Mouse (Mus musculus) thymus, postnatal 4 days (tissue): ENCODE results near the gene Ighmbp2.
A peak's percentile ranks its signal among the peaks of the same experiment; 100 is the strongest.

Experiments
- DNase-seq: peaks from one replicate; pipeline ENCODE4 v3.0.0; 2021

Ighmbp2 gene

DNA sequence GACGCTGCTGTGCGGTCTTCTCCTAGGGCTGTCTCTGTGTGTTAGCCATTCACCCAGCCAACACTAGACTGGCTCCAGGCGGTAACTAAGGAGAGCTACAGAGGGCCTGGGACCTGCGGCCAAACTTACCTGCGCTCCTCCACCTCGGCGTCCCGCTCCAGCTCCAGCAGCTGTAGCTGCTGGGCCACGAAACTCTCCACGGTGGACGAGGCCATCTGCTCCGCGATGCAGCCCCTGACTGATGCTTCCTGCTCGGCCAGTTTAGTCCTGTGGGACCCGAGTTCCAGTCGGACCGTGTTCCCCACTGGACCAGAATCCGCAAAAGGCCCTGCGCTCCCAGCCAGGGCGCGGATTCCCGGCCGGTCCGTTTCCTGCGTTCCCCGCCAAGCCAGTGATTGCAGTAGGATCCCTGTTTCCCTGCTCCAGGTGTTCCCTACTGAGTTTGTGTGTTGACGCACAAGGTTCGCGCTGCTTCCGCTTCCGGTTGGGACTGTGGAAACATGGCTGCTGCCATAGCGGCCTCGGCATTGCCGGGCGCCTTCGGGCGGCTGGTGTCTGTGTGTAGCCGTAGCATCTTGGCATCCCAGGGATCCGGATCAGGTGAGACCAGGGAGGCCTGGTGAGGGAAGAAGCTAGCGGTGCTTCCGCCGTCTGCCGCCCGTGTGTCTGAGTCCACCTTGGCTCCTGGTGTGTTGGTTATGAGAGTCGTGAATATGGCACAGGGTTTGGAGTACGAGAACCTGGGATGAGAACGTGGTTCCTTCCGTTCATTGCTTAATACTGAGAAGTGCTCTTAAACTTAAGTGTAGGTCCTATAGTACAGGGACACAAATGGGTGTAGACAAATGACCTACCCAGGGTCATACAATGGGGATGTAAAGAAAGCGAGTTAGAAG lies at the start of gene Ighmbp2, which contains the start of gene Mrpl21:
Gene Ighmbp2 (minus strand): TSS at position 446 of the 896 bp plus-strand sequence.
Gene Mrpl21 (plus strand): TSS at position 330 of the 896 bp plus-strand sequence.
- peak; percentile 87 for DNase-seq

DNA sequence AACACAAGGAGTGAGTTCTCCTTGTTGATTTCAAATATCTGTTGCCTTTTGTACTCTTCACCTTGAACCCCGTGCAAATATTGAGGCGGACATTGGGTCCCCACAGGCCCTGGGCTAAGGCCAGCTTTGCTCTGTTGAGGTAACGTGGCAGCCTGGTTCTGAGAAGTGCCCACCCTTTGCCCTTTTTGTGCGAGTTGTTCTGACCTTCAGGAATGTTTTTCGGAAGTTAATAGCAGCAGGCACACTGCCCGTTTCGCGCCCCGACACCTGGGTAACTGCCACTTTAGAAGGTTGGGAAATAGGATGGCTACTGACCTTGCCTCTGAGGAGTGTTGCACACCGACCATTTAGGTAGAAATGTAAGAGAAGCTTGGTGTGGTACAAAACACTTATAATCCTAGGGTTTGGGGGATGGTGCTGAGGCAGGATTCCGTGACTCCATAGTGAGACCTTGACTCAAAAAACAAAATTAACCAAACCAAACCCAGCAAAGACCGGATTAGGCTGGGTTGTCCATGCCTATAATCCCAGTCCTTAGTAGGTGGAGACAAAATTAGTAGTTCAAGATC lies 43.7 kb upstream of the Ighmbp2 start:
- DNase-seq, result no peak

DNA sequence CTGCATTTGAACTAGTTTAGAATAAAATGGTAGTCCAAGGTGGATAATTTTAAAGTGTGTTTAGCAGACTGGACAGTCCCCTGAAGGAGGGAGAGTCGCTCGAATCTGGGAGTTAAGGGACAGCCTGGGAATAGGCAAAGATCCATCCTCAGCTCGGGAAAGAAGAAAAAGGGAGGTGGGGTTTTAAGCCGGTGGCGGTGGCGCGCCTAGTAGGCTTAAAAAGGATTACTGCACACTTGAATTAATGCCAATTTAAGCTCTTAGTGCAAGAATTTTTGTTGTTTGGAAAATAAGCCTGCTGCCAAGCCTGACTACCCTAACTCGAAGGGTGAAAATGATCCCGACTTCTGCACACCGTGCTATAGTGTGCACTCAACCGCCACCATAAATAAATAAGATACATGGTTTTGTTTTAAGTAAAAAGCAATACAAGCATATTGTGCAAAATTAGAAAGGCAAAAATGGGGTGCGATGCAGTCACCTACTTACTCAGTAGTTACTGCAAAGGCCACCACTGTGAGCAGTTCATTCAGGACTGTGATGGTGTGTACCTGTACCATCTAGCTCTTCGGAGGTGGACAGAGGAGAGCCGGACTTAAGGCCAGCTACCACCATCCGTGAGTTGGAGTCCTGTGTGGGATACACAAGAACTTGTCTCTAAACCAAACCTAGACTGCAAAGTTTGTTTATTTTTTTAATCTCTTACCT lies 43.1 kb upstream of the Ighmbp2 start:
- DNase-seq, result no peak

DNA sequence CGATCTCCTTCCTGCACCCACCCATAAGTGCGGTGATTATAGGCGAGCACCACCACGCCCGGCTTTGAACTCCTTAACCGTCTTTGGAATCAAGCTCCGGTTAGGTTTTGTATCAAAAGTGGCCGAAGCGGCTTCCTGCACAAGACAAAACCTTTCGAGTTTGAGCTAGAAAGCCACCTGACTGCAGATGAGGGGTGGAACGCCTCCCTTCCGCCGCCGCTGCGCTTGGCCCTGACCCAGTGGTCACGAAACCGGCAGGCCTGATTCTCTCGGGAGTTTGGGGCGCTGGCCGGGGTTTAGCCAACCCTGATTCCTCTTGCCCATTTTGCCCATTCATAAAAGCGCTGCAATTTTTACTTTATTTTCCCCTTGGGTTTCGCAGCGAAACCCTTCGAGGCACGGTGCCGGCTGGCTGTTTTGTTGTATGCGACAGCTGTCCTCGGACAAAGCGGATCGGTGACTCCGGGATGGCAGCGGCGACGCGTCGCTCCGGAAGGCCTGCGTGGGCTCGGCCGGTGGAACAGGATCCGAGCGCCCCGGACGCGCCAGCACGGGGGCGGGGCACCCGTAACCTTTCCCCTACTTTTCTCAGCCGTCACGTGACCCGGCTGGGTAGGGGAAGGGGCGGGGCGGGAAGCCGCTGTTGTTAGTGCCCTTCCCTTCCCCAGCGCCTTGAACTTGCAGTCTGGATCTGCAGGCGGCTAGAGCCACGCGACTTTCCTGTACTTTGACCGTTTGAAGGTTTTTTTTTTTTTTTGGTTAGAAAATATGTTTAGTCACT lies 42.3 kb upstream of the Ighmbp2 start:
- peak; percentile 97 for DNase-seq

DNA sequence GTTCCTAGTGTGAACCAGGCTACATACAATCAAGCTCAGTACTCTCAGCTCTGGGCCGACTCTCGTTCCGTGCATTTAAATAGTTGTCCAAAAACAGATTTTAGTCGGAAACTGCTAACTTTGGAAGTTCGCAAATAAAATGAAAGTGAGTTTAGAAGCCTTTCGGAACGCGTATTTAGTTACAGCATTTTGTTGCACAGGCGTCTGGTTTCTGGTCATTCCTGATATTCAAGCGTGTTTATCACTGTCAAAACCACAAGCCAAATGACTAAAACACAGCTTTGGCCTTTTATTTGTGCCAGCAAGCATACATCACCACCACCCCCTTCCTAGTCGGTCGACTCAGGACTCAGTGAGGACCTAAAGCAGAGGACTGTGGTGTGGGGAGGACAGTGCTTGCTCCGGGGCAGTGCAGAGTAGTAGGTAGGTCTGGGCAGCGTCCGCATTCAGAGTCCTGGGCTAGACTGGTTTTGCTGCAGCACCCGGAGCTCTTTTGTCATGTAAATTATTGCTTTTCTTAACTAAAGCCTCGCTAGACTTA lies 41.5 kb upstream of the Ighmbp2 start:
- no peak for DNase-seq

DNA sequence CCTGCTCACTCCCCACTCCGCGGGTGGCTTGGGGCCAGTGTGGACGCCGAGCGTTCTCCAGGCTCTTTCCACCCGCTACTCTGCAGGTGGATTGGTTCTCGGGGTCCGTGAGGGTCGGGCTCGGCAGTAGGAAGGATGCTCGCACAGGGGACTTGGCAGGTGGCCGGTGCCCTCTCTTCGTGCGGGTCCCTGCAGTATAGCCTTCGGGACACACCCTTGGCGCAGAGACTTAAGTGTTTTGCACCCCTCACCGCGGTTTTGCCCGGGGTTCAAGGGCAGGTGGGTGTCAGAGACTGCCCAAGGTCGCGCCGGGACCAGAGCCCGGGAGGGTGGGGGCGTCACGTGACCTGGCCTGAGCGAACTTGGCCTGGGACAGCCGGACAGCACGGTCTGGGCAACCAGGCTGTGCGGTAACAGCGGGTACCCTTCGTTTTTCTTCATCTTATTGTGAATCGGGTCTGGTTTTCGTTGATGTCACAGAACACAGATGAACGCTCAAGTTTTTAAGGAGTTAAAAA lies 41.0 kb upstream of the Ighmbp2 start:
- DNase-seq, result peak; percentile 66

DNA sequence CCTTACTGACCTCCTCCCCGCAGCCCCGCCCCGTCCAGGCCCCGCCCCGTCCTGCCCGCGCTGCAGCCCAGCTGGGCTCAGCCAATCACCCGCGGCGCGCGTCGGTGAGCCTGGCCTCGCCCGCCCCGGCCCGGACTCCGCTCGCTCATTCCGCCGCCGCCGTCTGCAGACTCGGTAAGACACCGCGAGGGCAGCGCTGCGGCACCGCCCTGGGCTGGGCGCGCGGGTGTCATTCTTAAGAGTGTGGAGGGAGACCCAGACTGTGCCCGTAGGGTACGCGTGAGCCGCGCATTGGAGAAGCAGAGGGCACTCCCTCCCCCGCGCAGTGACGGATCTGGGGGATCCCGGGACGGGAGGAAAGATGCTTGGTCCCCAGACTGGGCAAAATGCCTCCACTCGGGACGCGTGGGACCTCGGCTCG lies 40.4 kb upstream of the Ighmbp2 start:
- peak; percentile 87 for DNase-seq

DNA sequence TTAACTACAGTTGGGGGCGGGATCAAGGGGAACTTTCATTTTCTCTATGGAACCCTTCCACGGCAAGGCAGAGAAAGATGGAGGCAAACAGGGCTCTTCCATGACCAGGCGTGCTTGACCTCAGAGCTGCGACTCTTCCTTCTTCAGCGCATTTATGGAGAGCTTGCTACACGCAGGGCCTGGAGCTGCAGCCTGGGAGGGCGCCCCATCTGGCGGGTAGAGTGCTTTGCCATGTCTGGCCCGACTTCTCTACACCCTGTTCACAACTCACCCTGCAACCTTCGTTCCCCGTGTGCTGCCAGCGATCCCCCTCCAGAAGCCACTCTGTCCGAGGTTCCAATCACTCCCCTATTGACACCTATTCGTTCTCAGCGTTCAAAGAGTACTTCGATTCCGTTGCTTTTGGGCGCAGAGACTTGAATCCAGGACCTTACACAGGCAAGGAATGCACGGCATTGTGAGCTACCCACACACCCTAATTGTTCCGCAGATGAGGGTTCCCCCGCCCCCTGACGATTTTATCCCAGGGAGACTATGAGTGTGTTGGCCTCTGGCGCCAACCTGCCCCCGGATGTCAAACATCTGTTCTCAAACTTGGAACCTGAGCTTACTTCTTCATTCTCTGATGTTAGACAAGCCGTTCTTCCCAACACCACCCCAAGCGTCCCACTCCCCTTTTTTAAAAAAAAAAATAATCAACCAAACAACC lies 39.6 kb upstream of the Ighmbp2 start, which contains the start of gene Cpt1a:
Gene Cpt1a (plus strand): TSS at position 74 of the 709 bp plus-strand sequence.
- DNase-seq, result peak; percentile 82

DNA sequence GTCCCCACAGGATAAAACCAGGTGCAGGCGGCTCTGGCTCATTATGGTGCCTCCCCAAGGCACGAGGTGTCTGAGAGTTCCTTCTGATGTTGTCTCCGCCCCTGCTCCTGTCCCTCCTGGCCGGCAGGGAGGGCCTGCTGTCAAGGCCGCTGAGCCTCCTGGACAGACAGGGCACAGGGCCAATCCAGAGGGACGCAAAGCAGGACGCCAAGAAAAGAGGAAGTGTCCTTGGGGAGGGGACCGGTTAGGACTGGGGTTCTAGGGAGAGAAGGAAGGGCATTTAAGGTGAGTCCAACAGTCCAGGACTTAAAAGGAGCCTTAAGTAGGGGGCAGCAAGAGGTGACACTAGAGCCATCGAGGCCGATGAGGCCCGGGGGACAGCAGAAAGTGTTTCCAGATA lies 38.8 kb upstream of the Ighmbp2 start:
- DNase-seq, result no peak

DNA sequence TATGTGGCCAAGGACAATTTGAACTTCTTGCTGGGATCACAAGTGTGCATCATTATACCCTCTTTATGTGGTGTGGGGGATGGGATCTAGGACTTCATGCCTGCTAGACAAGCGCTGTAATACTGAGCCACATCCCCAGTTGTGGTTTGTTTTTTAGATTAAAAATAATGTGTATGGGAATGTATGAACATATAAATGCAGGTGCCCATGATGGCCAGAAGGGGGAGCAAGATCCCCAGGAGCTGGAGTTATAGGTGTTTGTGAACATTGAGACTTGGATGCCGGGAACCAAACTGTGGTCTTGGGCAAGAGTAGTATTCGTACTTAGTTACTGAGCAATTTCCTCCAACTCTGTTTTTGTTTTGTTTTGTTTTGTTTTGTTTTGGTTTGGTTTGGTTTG lies 38.0 kb upstream of the Ighmbp2 start:
- no peak for DNase-seq

DNA sequence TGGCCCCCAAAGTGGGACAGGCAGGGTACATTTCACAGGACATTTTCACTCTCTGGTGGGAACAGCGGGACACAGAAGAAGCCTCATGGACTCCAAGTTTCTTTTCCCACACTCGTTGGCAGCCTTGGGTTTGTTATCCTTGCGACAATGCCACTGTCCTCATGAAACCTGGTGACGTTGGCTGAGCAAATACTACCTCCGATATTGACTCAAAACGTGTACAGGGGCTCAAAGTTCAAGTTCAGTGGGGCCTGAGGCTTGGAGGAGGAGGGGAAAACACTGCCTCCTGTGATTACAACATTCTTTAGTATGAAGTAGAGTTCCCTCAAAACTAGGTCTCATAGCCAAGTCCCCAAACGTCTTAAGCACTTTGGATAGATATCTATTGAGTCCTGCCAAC lies 37.3 kb upstream of the Ighmbp2 start:
- no peak for DNase-seq

DNA sequence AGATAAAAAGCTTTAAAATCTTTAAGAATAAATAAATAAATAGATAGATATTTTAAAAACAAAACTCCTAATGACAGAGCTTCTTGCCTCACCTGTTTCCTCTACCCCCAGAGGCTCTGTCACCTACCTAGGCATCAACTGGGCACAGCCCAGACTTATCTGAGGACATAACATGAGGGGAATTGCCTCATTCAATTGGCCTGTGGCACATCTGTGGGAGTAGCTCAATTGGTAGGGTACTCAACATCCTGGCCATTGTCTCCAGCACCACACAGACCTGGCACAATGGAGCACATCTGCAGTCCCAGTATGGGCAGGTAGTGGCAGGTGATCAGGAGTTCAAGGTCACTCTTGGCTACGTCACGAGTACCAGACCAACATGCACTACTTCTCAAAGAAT lies 36.5 kb upstream of the Ighmbp2 start:
- DNase-seq, result no peak

DNA sequence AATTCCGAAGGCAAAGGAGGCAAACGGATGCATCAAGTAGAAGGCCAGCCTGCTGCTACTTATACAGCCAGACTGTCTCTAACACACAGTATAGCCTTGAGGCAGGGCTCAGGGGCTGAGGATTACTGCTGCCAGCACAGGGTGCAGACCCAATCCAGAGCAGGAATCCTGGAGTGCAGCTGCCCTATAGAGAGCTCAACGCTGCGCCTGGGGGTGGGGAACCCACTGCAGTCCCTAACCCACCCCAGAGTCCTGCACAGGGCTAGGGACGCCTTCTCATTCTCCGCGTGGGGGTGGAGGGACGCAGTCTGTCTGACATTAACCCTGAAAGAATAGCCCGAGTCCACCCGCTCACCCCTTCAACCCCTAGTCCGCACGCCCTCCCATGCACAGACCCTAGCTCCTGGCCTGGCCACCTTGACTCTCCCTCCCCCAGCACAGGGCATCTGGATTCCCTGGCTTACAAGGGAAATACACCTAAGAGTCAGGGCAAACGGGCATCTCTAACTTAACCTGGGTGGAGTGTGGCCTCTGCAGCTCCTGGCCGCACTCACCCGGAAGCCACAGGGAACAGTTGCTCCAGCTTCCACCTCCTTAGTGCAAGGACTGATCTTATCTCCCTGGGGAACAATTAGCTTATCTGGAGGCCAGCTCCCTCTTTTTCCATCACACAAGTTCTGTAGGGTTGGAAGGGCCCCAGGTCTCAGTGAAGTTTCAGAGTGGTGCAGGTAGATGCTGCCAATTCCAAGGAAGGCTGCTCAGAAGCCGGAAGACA lies 24.5 kb upstream of the Ighmbp2 start:
- DNase-seq, result no peak

DNA sequence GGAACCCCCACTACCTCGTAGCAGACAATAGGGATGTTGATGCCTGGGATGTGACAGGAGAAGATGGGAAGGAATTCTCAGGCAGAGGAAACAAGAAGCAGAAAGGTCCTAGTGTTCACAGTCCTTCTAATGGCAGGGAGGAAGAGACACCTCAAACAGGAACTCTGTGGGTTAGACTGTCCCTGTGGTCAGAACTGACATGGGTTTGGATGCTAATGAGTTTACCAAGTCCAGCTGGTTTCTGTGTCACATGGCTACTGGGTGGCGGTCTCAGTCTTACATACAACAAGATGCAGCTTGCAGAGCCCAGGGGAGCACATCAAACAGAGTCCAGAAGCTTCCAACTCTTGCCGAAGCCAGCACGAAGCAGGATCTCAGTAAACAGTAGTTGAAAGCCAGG lies 21.2 kb upstream of the Ighmbp2 start:
- DNase-seq, result no peak

DNA sequence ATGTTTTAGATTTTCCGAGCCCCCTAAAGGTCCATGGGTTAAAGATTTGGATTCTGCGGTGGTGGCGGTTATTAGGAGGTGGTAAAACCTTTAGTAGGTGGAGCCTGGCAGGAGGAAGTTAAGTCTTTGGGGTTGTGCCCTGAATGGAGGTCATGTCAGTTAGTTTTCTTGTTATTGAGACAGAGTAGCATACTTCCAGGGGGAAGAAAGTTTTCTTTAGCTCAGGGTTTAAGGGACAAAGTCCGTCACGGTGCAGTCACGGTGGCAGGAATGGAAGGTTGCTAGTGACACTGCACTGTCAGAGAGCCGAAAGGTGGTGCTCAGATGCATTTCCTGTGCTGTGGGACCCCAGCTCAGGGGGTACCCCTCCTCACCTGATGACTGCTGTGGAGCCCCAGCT lies 15.0 kb upstream of the Ighmbp2 start:
- no peak for DNase-seq

DNA sequence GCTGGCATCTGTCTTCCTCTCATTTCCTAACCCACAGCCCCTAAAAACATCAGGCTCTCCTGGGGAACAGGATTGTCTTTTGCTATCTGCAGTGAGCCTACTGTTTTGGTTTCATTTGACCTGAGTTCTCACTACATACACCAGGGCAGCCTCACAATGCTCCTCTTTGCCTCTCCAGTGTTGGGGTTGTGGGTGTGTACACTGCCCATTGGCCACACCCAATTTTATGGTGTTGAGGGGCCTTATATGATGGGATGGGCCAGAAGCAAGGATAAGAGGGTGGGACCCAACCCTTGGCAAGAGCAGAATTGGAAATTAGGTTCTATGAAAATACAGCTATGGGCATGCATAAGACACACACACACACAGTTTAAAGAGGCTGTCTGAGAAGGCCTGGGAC lies 14.2 kb upstream of the Ighmbp2 start:
- DNase-seq, result no peak

DNA sequence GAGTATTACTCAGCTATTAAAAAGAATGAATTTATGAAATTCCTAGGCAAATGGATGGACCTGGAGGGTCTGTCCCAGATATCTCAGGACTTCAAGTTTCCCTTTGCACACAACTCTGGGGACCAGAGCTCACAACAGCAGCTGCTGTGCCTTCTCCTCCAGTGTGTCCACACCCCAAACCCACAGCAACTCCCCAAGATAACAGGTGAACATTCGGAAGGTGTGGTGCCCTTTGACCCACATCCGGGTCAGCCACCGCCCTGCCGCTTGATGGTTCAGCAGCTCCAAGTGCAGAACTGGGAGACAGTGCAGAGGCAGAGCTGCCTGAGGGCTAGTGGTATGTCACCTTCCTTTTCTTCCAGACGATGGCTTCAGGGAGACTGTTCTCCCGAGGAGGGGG lies 12.4 kb upstream of the Ighmbp2 start:
- no peak for DNase-seq

DNA sequence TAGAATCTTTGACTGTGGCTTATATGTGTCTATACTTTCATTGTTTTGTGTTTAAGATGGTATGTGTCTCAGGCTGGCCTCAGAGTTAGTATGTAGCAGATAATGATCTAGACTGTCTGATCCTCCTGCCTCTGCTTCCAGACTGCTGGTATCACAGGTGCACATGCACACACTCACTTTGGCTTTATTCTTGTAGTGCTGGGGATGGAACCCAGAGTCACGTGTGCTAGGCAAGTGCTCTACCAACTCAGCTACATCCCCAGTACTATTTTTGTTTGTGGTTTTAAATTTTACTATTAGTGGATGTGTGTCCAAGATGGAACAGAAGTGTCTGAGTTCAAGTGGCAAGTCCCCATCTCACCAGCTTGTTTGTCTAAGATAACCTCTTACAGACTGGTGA lies 10.2 kb upstream of the Ighmbp2 start:
- no peak for DNase-seq

DNA sequence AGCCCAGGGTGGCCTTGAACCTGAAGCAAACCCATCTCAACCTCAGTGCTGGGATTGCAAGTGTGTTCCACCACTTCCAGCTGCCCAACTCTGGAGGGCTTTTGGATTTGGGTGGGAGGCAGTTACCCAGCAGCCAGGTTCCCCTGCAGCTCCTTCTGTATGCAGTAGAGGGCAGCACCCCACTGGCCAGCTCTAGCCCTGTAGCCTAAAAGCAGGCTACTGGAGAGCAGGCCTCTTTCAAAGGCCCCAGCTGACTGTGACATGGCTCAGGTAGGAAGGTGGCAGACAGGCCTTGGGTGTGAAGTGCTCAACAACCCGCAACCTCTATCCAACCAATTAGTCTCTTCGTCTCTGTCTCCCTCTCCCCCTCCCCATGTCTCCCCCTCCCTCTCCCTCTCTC lies 9.2 kb upstream of the Ighmbp2 start:
- DNase-seq, result peak; percentile 80

DNA sequence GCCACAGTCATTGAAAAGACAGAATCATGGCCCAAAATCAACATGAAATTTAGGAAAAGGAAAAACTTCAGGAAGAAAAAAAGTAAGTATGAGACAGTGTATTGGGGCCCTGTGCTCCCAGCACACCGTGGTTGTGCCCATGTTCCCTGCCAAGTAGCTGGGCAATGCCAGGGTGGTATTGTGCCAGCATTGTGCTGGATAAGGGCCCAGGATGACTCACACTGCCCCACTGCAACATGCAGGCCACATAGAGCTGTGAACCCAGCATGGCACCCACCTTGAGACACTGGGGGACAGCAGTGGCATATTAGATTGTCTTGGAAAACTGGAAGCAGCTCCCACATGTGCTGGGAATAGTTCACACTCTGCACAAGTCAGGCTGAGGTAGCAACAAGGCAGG lies 6.2 kb upstream of the Ighmbp2 start:
- DNase-seq, result no peak

DNA sequence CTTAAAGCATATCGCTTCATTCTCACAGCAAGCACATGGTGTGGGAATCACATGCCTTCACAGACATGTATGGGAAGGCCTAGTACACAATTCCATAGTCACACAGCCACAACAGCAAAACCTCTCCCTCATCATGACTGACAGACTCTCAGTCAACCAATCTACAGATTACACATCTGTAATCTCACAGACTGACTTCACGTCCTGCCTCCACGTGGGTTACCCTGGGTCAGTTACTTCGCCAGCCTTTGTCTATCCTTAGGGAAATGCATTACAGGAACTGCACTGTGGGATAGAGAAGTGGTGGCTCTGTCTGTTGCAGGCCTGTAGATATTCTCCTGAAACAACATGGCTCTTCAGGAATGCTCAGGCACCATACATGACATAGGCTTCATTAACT lies 931 bp downstream of the Ighmbp2 start:
- DNase-seq, result no peak
